Mouse (Mus musculus) cerebellum, postnatal 14 days (tissue): ENCODE measurements at regions not wholly inside any gene's neighbourhood (a gene's known extent, or its start where the extent isn't known, plus 50 kb on each side); places are given as distances from the start of the nearest gene placed in this dataset.

Experiments used
- DNase-seq, 2 experiments: peaks; one replicate each; pipeline ENCODE4 v3.0.0; 2021; ENCODE audit warnings: mixed read lengths in 2 of 2

GRCm38 (mm10) chr4:48889074-48889592 lies 169.9 kb upstream of the Plppr1 start:
- DNase-seq: no peak

- no peak for DNase-seq
These were observed 154.5 kb upstream of the Plppr1 start for GRCm38 (mm10) chr4:48904551-48904950.

GRCm38 (mm10) chr4:48905196-48905867 lies 153.7 kb upstream of the Plppr1 start:
- no peak for DNase-seq

GRCm38 (mm10) chr4:48909161-48909560 lies 149.9 kb upstream of the Plppr1 start:
- no peak for DNase-seq

- no peak for DNase-seq
These were observed 145.8 kb upstream of the Plppr1 start for GRCm38 (mm10) chr4:48913301-48913700.

- DNase-seq: no peak
These were observed 134.3 kb upstream of the Plppr1 start for GRCm38 (mm10) chr4:48924576-48925459.

- no peak for DNase-seq
These were observed 120.7 kb upstream of the Plppr1 start for GRCm38 (mm10) chr4:48938420-48938819.

GRCm38 (mm10) chr4:48938892-48939291 lies 120.2 kb upstream of the Plppr1 start:
- no peak for DNase-seq

GRCm38 (mm10) chr4:48945266-48945818 lies 113.7 kb upstream of the Plppr1 start:
- DNase-seq: peak in 1 of 2 experiments; percentile 2

- no peak for DNase-seq
These were observed 106.1 kb upstream of the Plppr1 start for GRCm38 (mm10) chr4:48952965-48953364.

GRCm38 (mm10) chr4:48975810-48976209 lies 83.3 kb upstream of the Plppr1 start:
- DNase-seq: no peak

GRCm38 (mm10) chr4:48992021-48992420 lies 67.1 kb upstream of the Plppr1 start:
- peak; percentile 48 to 49 for DNase-seq
